Mouse (Mus musculus) embryonic fibroblast, embryonic 13.5 days (primary cell): ENCODE data around the gene Eri3. TPM values are rescaled to one million over a fixed set of nuclear protein-coding genes. Genes with fewer than 3 reads are reported as not detected.

Experiments used
- H3K27ac ChIP-seq: 2 replicates; pipeline ENCODE4 v1.5.1; 2012; ENCODE audit warnings: low read length, control low read depth, inconsistent platforms; ENCODE audit not compliant: insufficient read depth
- H3K4me1 ChIP-seq: 2 replicates; pipeline ENCODE4 v1.6.1; 2011; ENCODE audit warnings: low read length; ENCODE audit not compliant: control insufficient read depth, insufficient read depth
- H3K4me3 ChIP-seq: 2 replicates; pipeline ENCODE4 v1.5.1; 2011; ENCODE audit warnings: mild to moderate bottlenecking, control low read depth, low read length; ENCODE audit not compliant: insufficient read depth
- CTCF ChIP-seq: IDR thresholded peaks from 2 replicates; pipeline ENCODE4 v1.5.1; 2011; ENCODE audit warnings: mild to moderate bottlenecking, control low read depth, low read length, moderate library complexity, borderline replicate concordance; ENCODE audit not compliant: insufficient read depth
- POLR2A ChIP-seq: IDR thresholded peaks from 2 replicates; pipeline ENCODE4 v1.6.1; 2011; ENCODE audit warnings: low read depth, mild to moderate bottlenecking, control low read depth, low read length, moderate library complexity
- polyA plus RNA-seq: library from polyadenylated mRNA; stranded (reverse); fragments of >200 nt; gene quantifications from 2 replicates; pipeline ENCODE4 v1.2.4, GENCODE M21; 2011; ENCODE audit warnings: low read depth; ENCODE audit not compliant: missing spikeins, insufficient read length

The Eri3 gene
- polyA plus RNA-seq, 1 experiment: 67.3 TPM

GRCm38 (mm10) chr4:117577579-117577978 is 27.4 kb downstream of the Eri3 start:
- Histone ChIP-seq H3K4me3 (no peak overlapping the region), H3K4me1 (no peaks in the 10 kb centered on the region), H3K27ac (no peak overlapping the region)
- TF ChIP-seq POLR2A (no peak), CTCF (no peak)

- TF ChIP-seq POLR2A: no peak
- TF ChIP-seq CTCF: no peak
- Histone ChIP-seq H3K4me3 (no peak overlapping the region), H3K4me1 (no peaks in the 10 kb centered on the region), H3K27ac (no peak overlapping the region)
Measured at GRCm38 (mm10) chr4:117581626-117582025, 31.5 kb downstream of the Eri3 start.

GRCm38 (mm10) chr4:117585995-117586394 is 35.8 kb downstream of the Eri3 start:
- no peak overlapping the region for H3K27ac ChIP-seq
- no peak overlapping the region for H3K4me3 ChIP-seq
- TF ChIP-seq CTCF (no peak), POLR2A (no peak)
- 0 out of 2 replicates have a peak, but pooled peaks cover 2% of the 10 kb centered on the region for H3K4me1 ChIP-seq

- no peak for TF ChIP-seq POLR2A
- TF ChIP-seq CTCF: no peak
- Histone ChIP-seq H3K27ac (no peak overlapping the region), H3K4me3 (no peak overlapping the region), H3K4me1 (0 out of 2 replicates have a peak, but pooled peaks cover 2% of the 10 kb centered on the region)
Measured at GRCm38 (mm10) chr4:117587447-117587846, 37.3 kb downstream of the Eri3 start.

GRCm38 (mm10) chr4:117589081-117589660 is 39.0 kb downstream of the Eri3 start:
- H3K27ac ChIP-seq: no peak overlapping the region
- 0 out of 2 replicates have a peak, but pooled peaks cover 2% of the 10 kb centered on the region for H3K4me1 ChIP-seq
- TF ChIP-seq CTCF (no peak), POLR2A (no peak)
- H3K4me3 ChIP-seq: no peak overlapping the region

- Histone ChIP-seq H3K4me1 (0 out of 2 replicates have a peak, but pooled peaks cover 2% of the 10 kb centered on the region), H3K27ac (no peak overlapping the region), H3K4me3 (no peak overlapping the region)
- no peak for TF ChIP-seq CTCF
- TF ChIP-seq POLR2A: no peak
Measured at GRCm38 (mm10) chr4:117590781-117591180, 40.6 kb downstream of the Eri3 start.

- no peak overlapping the region for H3K4me3 ChIP-seq
- TF ChIP-seq CTCF: no peak
- no peak overlapping the region for H3K27ac ChIP-seq
- H3K4me1 ChIP-seq: 0 out of 2 replicates have a peak, but pooled peaks cover 2% of the 10 kb centered on the region
Measured at GRCm38 (mm10) chr4:117592206-117592605, 42.0 kb downstream of the Eri3 start.

- H3K27ac ChIP-seq: no peak overlapping the region
- no peak for TF ChIP-seq CTCF
- TF ChIP-seq POLR2A: no peak
- H3K4me1 ChIP-seq: 0 out of 2 replicates have a peak, but pooled peaks cover 2% of the 10 kb centered on the region
- no peak overlapping the region for H3K4me3 ChIP-seq
Measured at GRCm38 (mm10) chr4:117595293-117595692, 45.1 kb downstream of the Eri3 start.

GRCm38 (mm10) chr4:117599986-117600565 is 49.9 kb downstream of the Eri3 start:
- Histone ChIP-seq H3K27ac (no peak overlapping the region), H3K4me3 (no peak overlapping the region), H3K4me1 (no peaks in the 10 kb centered on the region)
- TF ChIP-seq CTCF (no peak), POLR2A (no peak)

- Histone ChIP-seq H3K4me1 (no peaks in the 10 kb centered on the region), H3K27ac (no peak overlapping the region), H3K4me3 (no peak overlapping the region)
- TF ChIP-seq POLR2A: no peak
- TF ChIP-seq CTCF: no peak
Measured at GRCm38 (mm10) chr4:117601338-117601776, 51.2 kb downstream of the Eri3 start.
